Mouse (Mus musculus) intestine, embryonic 14.5 days (tissue): ENCODE results near the gene Cdc42bpb. TPM values are rescaled to one million over a fixed set of nuclear protein-coding genes. Genes with fewer than 3 reads are reported as not detected.

ENCODE experiments used
- ATAC-seq: fragments of 200-750 bp; cut with Nextera tagmentation; replicated peaks from 2 replicates; pipeline ENCODE4 v1.8.0; 2017; ENCODE audit warnings: low read depth, moderate number of reproducible peaks, moderate TSS enrichment, moderate library complexity; ENCODE audit not compliant: low FRiP score, low TSS enrichment
- DNase-seq: peaks from one replicate; pipeline ENCODE4 v3.0.0-alpha.2; 2018; ENCODE audit warnings: low spot score
- H3K27ac ChIP-seq: fragments of 300-500 bp; sonication (generic); 2 replicates; pipeline ENCODE4 v1.5.1; 2014; ENCODE audit warnings: low read depth, mild to moderate bottlenecking, control low read depth
- H3K27me3 ChIP-seq: fragments of 300-500 bp; sonication (generic); replicated peaks from 2 replicates; pipeline ENCODE4 v1.6.1; 2014; ENCODE audit warnings: low read length, control low read depth; ENCODE audit not compliant: control insufficient read depth, insufficient read depth
- H3K36me3 ChIP-seq: fragments of 300-500 bp; sonication (generic); 2 replicates; pipeline ENCODE4 v1.6.1; 2014; ENCODE audit warnings: low read length, control low read depth; ENCODE audit not compliant: control insufficient read depth, insufficient read depth
- H3K4me1 ChIP-seq: fragments of 300-500 bp; sonication (generic); replicated peaks from 2 replicates; pipeline ENCODE4 v1.6.1; 2014; ENCODE audit warnings: low read length, control low read depth, mixed read lengths; ENCODE audit not compliant: control insufficient read depth, insufficient read depth
- H3K4me2 ChIP-seq: fragments of 300-500 bp; sonication (generic); 2 replicates; pipeline ENCODE4 v1.6.1; 2014; ENCODE audit warnings: low read length
- H3K4me3 ChIP-seq: fragments of 300-500 bp; sonication (generic); 2 replicates; pipeline ENCODE4 v1.5.1; 2014; ENCODE audit warnings: low read depth, low read length, control low read depth, mixed read lengths
- H3K9ac ChIP-seq: fragments of 300-500 bp; sonication (generic); 2 replicates; pipeline ENCODE4 v1.6.1; 2014; ENCODE audit warnings: mild to moderate bottlenecking, low read length
- H3K9me3 ChIP-seq: fragments of 300-500 bp; sonication (generic); 2 replicates; pipeline ENCODE4 v1.6.1; 2016; ENCODE audit warnings: low read length, control low read depth; ENCODE audit not compliant: control insufficient read depth
- WGBS: fragments of 180-500 bp; shearing (Covaris S2); extraction: QIAGEN DNeasy Blood & Tissue Kit; methylation state at CpG from one replicate; pipeline ENCODE4 v1.1.7; 2014; 5-methylcytosine and 5-hydroxymethylcytosine counted together
- polyA plus RNA-seq: library from polyadenylated mRNA; unstranded; fragments of >200 nt; fragmentation: Nextera tagmentation; extraction: Ambion mirVana; gene quantifications from 2 replicates; pipeline ENCODE4 v1.2.1, GENCODE M21; 2014

Cdc42bpb gene
- polyA plus RNA-seq, 1 experiment from 2014 or later = 49.0 TPM

GRCm38 (mm10) chr12:111343956-111344355, 33.6 kb downstream of the Cdc42bpb start:
- Histone ChIP-seq H3K4me3 (no peak overlapping the region), H3K36me3 (peaks cover 41% of the 10 kb centered on the region), H3K4me2 (no peak overlapping the region), H3K27ac (no peak overlapping the region), H3K9ac (no peak overlapping the region), H3K4me1 (peaks cover 8% of the 10 kb centered on the region), H3K9me3 (no peaks in the 10 kb centered on the region), H3K27me3 (no peaks in the 10 kb centered on the region)
- 65% methylated on average over 1 of the region's 1 CpGs for WGBS
- no peak for DNase-seq
- no peak for ATAC-seq

GRCm38 (mm10) chr12:111340692-111341091, 36.8 kb downstream of the Cdc42bpb start:
- peaks cover 66% of the 10 kb centered on the region for H3K36me3 ChIP-seq
- no peak overlapping the region for H3K27ac ChIP-seq

GRCm38 (mm10) chr12:111337864-111338354, 39.6 kb downstream of the Cdc42bpb start:
- Histone ChIP-seq H3K9ac (no peak overlapping the region), H3K27ac (no peak overlapping the region), H3K4me2 (no peak overlapping the region), H3K4me3 (no peak overlapping the region), H3K9me3 (no peaks in the 10 kb centered on the region), H3K4me1 (no peaks in the 10 kb centered on the region), H3K36me3 (peaks cover 82% of the 10 kb centered on the region), H3K27me3 (no peaks in the 10 kb centered on the region)
- DNase-seq (peak; percentile 54), ATAC-seq (no peak)
- WGBS = 55% methylated on average over 15 of the region's 15 CpGs

More at GRCm38 (mm10) chr12:111340692-111341091, 36.8 kb downstream of the Cdc42bpb start:
- Histone ChIP-seq H3K9ac (no peak overlapping the region), H3K4me2 (no peak overlapping the region), H3K9me3 (no peaks in the 10 kb centered on the region), H3K4me1 (no peaks in the 10 kb centered on the region), H3K4me3 (no peak overlapping the region), H3K27me3 (no peaks in the 10 kb centered on the region)
- DNase-seq (no peak), ATAC-seq (no peak)
- WGBS = 77% methylated on average over 7 of the region's 7 CpGs

GRCm38 (mm10) chr12:111333020-111333605, 44.4 kb downstream of the Cdc42bpb start:
- 85% methylated on average over 15 of the region's 15 CpGs for WGBS
- H3K36me3 ChIP-seq = peaks cover 80% of the 10 kb centered on the region
- ATAC-seq = no peak

GRCm38 (mm10) chr12:111332443-111332842, 45.1 kb downstream of the Cdc42bpb start:
- Histone ChIP-seq H3K9ac (no peak overlapping the region), H3K4me3 (no peak overlapping the region), H3K27me3 (no peaks in the 10 kb centered on the region), H3K27ac (no peak overlapping the region), H3K4me1 (no peaks in the 10 kb centered on the region), H3K9me3 (no peaks in the 10 kb centered on the region), H3K4me2 (no peak overlapping the region), H3K36me3 (peaks cover 82% of the 10 kb centered on the region)
- DNase-seq = no peak
- no peak for ATAC-seq
- 91% methylated on average over 11 of the region's 11 CpGs for WGBS

More at GRCm38 (mm10) chr12:111333020-111333605, 44.4 kb downstream of the Cdc42bpb start:
- Histone ChIP-seq H3K4me2 (no peak overlapping the region), H3K4me3 (no peak overlapping the region), H3K4me1 (no peaks in the 10 kb centered on the region), H3K27me3 (no peaks in the 10 kb centered on the region), H3K9me3 (no peaks in the 10 kb centered on the region), H3K27ac (no peak overlapping the region), H3K9ac (no peak overlapping the region)
- DNase-seq = no peak

- Histone ChIP-seq H3K4me1 (no peaks in the 10 kb centered on the region), H3K9ac (no peak overlapping the region), H3K27ac (no peak overlapping the region), H3K27me3 (no peaks in the 10 kb centered on the region), H3K9me3 (no peaks in the 10 kb centered on the region), H3K4me2 (no peak overlapping the region), H3K4me3 (no peak overlapping the region), H3K36me3 (peaks cover 85% of the 10 kb centered on the region)
- ATAC-seq = no peak
- 94% methylated on average over 9 of the region's 9 CpGs for WGBS
- DNase-seq = no peak
Measured at GRCm38 (mm10) chr12:111331573-111331972, 45.9 kb downstream of the Cdc42bpb start.

- H3K27ac ChIP-seq = no peak overlapping the region
- no peaks in the 10 kb centered on the region for H3K9me3 ChIP-seq
- 94% methylated on average over 15 of the region's 15 CpGs for WGBS
- ATAC-seq (no peak), DNase-seq (no peak)
- H3K4me1 ChIP-seq = no peaks in the 10 kb centered on the region
- H3K9ac ChIP-seq = no peak overlapping the region
- no peak overlapping the region for H3K4me2 ChIP-seq
- peaks cover 86% of the 10 kb centered on the region for H3K36me3 ChIP-seq
- no peaks in the 10 kb centered on the region for H3K27me3 ChIP-seq
- H3K4me3 ChIP-seq = no peak overlapping the region
Measured at GRCm38 (mm10) chr12:111329281-111329680, 48.2 kb downstream of the Cdc42bpb start.

GRCm38 (mm10) chr12:111328360-111328759, 49.2 kb downstream of the Cdc42bpb start:
- H3K9ac ChIP-seq = no peak overlapping the region
- H3K9me3 ChIP-seq = no peaks in the 10 kb centered on the region
- peaks cover 89% of the 10 kb centered on the region for H3K36me3 ChIP-seq
- H3K4me2 ChIP-seq = no peak overlapping the region
- DNase-seq = no peak
- no peak for ATAC-seq
- no peaks in the 10 kb centered on the region for H3K4me1 ChIP-seq
- 79% methylated on average over 6 of the region's 6 CpGs for WGBS
- H3K4me3 ChIP-seq = no peak overlapping the region
- H3K27ac ChIP-seq = no peak overlapping the region
- no peaks in the 10 kb centered on the region for H3K27me3 ChIP-seq
